Comparison of ENCODE assay signal across 27 mouse cellular contexts in the genomic region with DNA sequence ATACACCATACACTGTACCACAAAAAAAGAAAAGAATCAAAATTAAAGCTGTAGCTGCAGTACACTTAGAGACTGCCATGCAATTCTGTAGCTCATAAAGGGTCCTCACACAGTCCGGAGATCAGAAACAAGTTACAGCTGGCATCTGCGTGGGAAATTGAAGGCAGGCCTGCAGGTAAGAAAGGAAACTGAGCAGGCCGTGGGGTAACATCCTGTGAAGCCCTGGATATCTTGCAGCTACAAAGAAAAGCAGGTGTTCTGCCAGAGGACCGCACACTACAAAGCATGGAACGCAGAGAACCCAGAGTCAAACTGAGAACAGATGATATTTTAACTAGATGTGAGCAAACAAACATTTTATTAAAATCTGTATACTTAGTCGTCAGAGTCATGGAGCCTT. TPM values are rescaled to one million over a fixed set of nuclear protein-coding genes. Genes with fewer than 3 reads are reported as not detected.
DNase-seq lines count a peak whose midpoint lies in the region; ATAC-seq and TF ChIP-seq lines count a peak whose summit lies in the region.
"Had no signal": no experiment of that assay in that cellular context is flagged by ENCODE, and none has a peak within 500 bp of the region (broad histone marks: within the 10 kb centered on the region; RNA-seq: fewer than 3 reads in every experiment).

No protein-coding gene starts in this region.

- intact Hi-C loops in heart, postnatal 10 days (cut with DNase I): no loop called here

- no peak overlapping the region for H3K4me2 ChIP-seq in heart, postnatal 0 days (ENCODE audit: low read depth, low read length)
- H3K4me2 ChIP-seq: embryonic facial prominence, embryonic 13.5 days; forebrain, embryonic 13.5 days; heart, embryonic 13.5 days; hindbrain, embryonic 12.5 days; kidney, embryonic 15.5 days; limb, embryonic 13.5 days; liver, embryonic 11.5 days; midbrain, embryonic 12.5 days had no signal

- H3K9ac ChIP-seq in heart, postnatal 0 days (replicated peaks; ENCODE audit: low read depth, low read length): no peak overlapping the region
- H3K9ac ChIP-seq: embryonic facial prominence, embryonic 13.5 days; forebrain, embryonic 13.5 days; heart, embryonic 13.5 days; hindbrain, embryonic 12.5 days; kidney, embryonic 15.5 days; limb, embryonic 13.5 days; midbrain, embryonic 12.5 days had no signal

- ATAC-seq in heart, postnatal 0 days (ENCODE audit: insufficient read depth, low read depth): no peak
- no peak for ATAC-seq in erythroblast, adult 5-6 weeks (replicated peaks; ENCODE audit: low FRiP score, poor library complexity, severe bottlenecking)
- ATAC-seq: forebrain, embryonic 13.5 days had no signal

- peaks cover 19% of the 10 kb centered on the region; the same call in 1 of the 2 replicates for H3K4me1 ChIP-seq in heart, postnatal 0 days (ENCODE audit: control insufficient read depth, insufficient read depth)
- H3K4me1 ChIP-seq: forebrain, embryonic 13.5 days; hindbrain, embryonic 12.5 days; limb, embryonic 13.5 days; midbrain, embryonic 12.5 days had no signal

- no peak overlapping the region for H3K4me3 ChIP-seq in heart, postnatal 0 days (ENCODE audit: low read depth, low read length)
- H3K4me3 ChIP-seq: embryonic facial prominence, embryonic 13.5 days; erythroblast, embryonic 14.5 days; forebrain, embryonic 13.5 days; heart, embryonic 13.5 days; hindbrain, embryonic 12.5 days; kidney, embryonic 15.5 days; layer of hippocampus, adult 2 months; limb, embryonic 13.5 days; midbrain, embryonic 12.5 days had no signal

- H3K9me3 ChIP-seq in heart, postnatal 0 days (replicated peaks; ENCODE audit: control insufficient read depth, low read length): no peaks in the 10 kb centered on the region
- H3K9me3 ChIP-seq: embryonic facial prominence, embryonic 13.5 days; forebrain, embryonic 13.5 days; G1E; heart, embryonic 13.5 days; hindbrain, embryonic 12.5 days; kidney, embryonic 15.5 days; limb, embryonic 13.5 days; midbrain, embryonic 12.5 days had no signal

- no peaks in the 10 kb centered on the region for H3K36me3 ChIP-seq in heart, postnatal 0 days (replicated peaks; ENCODE audit: control insufficient read depth, insufficient read depth, low read length)
- H3K36me3 ChIP-seq: embryonic facial prominence, embryonic 13.5 days; hindbrain, embryonic 12.5 days; kidney, embryonic 15.5 days; limb, embryonic 13.5 days; midbrain, embryonic 12.5 days had no signal

- TF ChIP-seq CTCF in heart, postnatal 0 days (IDR thresholded peaks at IDR 0.05; ENCODE audit: low read depth): no peak

- no peak for DNase-seq in heart, postnatal 0 days (ENCODE audit: low spot score)
- no peak for DNase-seq in heart, adult 8-10 months (ENCODE audit: low spot score)
- peak; percentile 58 for DNase-seq in induced T-regulatory cell, adult 2 months (ENCODE audit: low read depth)
- peak; percentile 81 for DNase-seq in thymus, postnatal 0 days (ENCODE audit: low spot score)
- DNase-seq in thymus, postnatal 4 days: peak; percentile 64
- no peak for DNase-seq in heart, postnatal 10 days
- DNase-seq in frontal cortex, postnatal 25 days (ENCODE audit: low spot score in 2 of 2): no peak
- DNase-seq: adrenal gland, postnatal 25 days; cerebellum, adult 11-12 months; cerebellum, postnatal 10 days; gastrocnemius, postnatal 25 days; heart, adult 18-20 months; heart, postnatal 36 days; lung, postnatal 36 days; right cerebral cortex, postnatal 14 days had no signal

- 87% methylated on average over 6 of the region's 6 CpGs for WGBS in heart, postnatal 0 days

- H3K27me3 ChIP-seq in heart, postnatal 0 days (ENCODE audit: control insufficient read depth, insufficient read depth, low read length): no peaks in the 10 kb centered on the region
- H3K27me3 ChIP-seq: embryonic facial prominence, embryonic 13.5 days; forebrain, embryonic 13.5 days; heart, embryonic 13.5 days; hindbrain, embryonic 12.5 days; kidney, embryonic 15.5 days; limb, embryonic 13.5 days; midbrain, embryonic 12.5 days had no signal

- no peak for TF ChIP-seq EP300 in heart, postnatal 0 days (IDR thresholded peaks at IDR 0.05; ENCODE audit: low read depth)

- H3K27ac ChIP-seq in heart, postnatal 0 days (ENCODE audit: low read depth): peak overlapping the region; percentile 44; the same call in 1 of the 2 replicates
- H3K27ac ChIP-seq: embryonic facial prominence, embryonic 13.5 days; forebrain, embryonic 13.5 days; heart, embryonic 13.5 days; hindbrain, embryonic 12.5 days; kidney, embryonic 15.5 days; limb, embryonic 13.5 days; midbrain, embryonic 12.5 days had no signal

RNA-seq across cellular contexts. Expression of a gene that starts 12.2 kb away (rescaled TPM):
- total RNA-seq in heart, postnatal 0 days (2014; rRNA removed; ENCODE audit: low replicate concordance): 51.4 and 59.5 TPM in 2 replicates
- polyA plus RNA-seq in heart, postnatal 0 days (2015; fragmentation: Nextera tagmentation; extraction: Ambion mirVana): 24.2 and 26.5 TPM in 2 replicates
- total RNA-seq in heart, adult 8-10 months (2022): 10 to 100 TPM; 19.4 to 28.1 (median 21.2) TPM
- 92.8 and 138 TPM in 2 replicates for polyA plus RNA-seq in thymus, postnatal 0 days (2015; fragmentation: Nextera tagmentation; extraction: Ambion mirVana)
- total RNA-seq in erythroblast, adult 5-6 weeks (2015; ENCODE audit: low replicate concordance): 1.9 and 8.6 TPM in 2 replicates
- 8.1 and 8.4 TPM in 2 replicates for total RNA-seq in erythroblast, adult 5-6 weeks (2017; ENCODE audit: low replicate concordance)
- total RNA-seq in heart, postnatal 10 days (2021): 10 to 100 TPM; 31.5 to 41.9 TPM

Comparison
In these comparisons a context has a peak if more than half of its experiments do, and no peak if none do; other contexts are left out.
1. DNase-seq: peak in induced T-regulatory cell, adult 2 months (single experiment), thymus, postnatal 0 days (single experiment) and thymus, postnatal 4 days (single experiment); none in heart, postnatal 0 days (single experiment), heart, adult 8-10 months (single experiment), heart, postnatal 10 days (0 of 2) and frontal cortex, postnatal 25 days (0 of 2).